Mouse (Mus musculus) lung, adult 2 months (tissue): ENCODE results near the gene Stk10.

Experiments used
- CTCF ChIP-seq: fragments of 200-500 bp; IDR thresholded peaks from 2 replicates; pipeline ENCODE4 v1.5.1; 2011; ENCODE audit warnings: mild to moderate bottlenecking, low read length, control low read depth; ENCODE audit not compliant: insufficient read depth
- POLR2A ChIP-seq: fragments of 200-500 bp; IDR thresholded peaks from 2 replicates; pipeline ENCODE4 v1.6.1; 2011; ENCODE audit warnings: low read depth, mild to moderate bottlenecking, control low read depth, low read length, borderline replicate concordance; ENCODE audit errors: extremely low read depth

DNA sequence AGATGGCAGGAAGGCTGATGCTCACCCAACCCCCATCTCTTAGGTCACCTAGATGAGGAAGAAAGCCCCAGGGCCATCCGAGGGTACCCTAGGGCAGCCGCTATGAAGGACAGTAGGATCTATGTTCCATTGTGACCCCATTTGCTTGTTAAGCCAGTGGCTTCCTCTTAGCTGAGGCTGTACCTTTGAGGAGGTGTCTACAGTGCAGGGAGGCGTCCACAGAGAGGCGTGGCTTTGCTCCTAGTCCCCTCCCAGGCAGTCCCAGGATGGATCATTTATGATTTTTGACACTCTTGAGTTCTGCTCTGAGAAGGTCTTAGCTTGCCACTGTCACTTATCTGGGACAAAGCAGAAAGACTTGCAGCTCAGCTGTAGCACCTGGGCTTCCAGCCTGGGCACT lies 5.7 kb downstream of the Stk10 start:
- TF ChIP-seq POLR2A (no peak), CTCF (no peak)
